24 mouse cellular contexts compared by ENCODE assay signal in the genomic region with DNA sequence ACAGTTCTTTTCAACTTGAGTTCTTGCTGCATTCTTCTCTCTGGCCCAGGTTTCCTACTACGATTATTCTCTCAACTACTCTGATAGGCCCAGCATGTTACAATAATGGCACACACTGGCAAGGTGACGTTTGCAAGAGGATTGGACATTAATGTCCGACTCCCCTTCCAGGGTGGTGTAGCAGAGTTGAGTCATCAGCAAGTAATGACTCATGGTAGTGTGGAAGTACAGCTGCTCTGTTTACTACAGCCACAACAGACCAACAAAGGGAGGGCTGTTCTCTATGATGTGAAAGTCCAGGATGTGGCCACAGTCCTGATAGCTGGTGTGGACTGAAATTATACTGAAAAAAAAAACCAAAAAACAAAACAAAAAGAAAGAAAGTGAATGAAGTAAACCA. TPM values are rescaled to one million over a fixed set of nuclear protein-coding genes. Genes with fewer than 3 reads are reported as not detected.
DNase-seq lines count a peak whose midpoint lies in the region; ATAC-seq and TF ChIP-seq lines count a peak whose summit lies in the region.
"Had no signal": no experiment of that assay in that cellular context is flagged by ENCODE, and none has a peak within 500 bp of the region (broad histone marks: within the 10 kb centered on the region; RNA-seq: fewer than 3 reads in every experiment).

No protein-coding gene starts in this region.

- no peaks in the 10 kb centered on the region for H3K4me1 ChIP-seq in lung, postnatal 0 days (ENCODE audit: insufficient read depth, low read depth, low read length)
- H3K4me1 ChIP-seq in cortical plate, adult 2 months (ENCODE audit: control insufficient read depth, insufficient read depth, low read length): no peaks in the 10 kb centered on the region
- H3K4me1 ChIP-seq in kidney, embryonic 14.5 days (ENCODE audit: control insufficient read depth, insufficient read depth, low read length): no peaks in the 10 kb centered on the region
- no peaks in the 10 kb centered on the region for H3K4me1 ChIP-seq in heart, embryonic 12.5 days (replicated peaks)
- H3K4me1 ChIP-seq: embryonic facial prominence, embryonic 12.5 days; limb, embryonic 13.5 days; liver, embryonic 13.5 days; lung, embryonic 15.5 days; midbrain, embryonic 12.5 days had no signal

- no peak overlapping the region for H3K27ac ChIP-seq in lung, postnatal 0 days (ENCODE audit: low read length)
- peak overlapping the region; percentile 40 for H3K27ac ChIP-seq in cortical plate, adult 2 months (ENCODE audit: insufficient read depth, low read length)
- H3K27ac ChIP-seq in kidney, embryonic 14.5 days (ENCODE audit: low read depth, low read length): no peak overlapping the region
- no peak overlapping the region for H3K27ac ChIP-seq in heart, embryonic 12.5 days (ENCODE audit: poor library complexity, severe bottlenecking)
- H3K27ac ChIP-seq: embryonic facial prominence, embryonic 12.5 days; heart, adult 2 months; limb, embryonic 13.5 days; liver, embryonic 13.5 days; lung, embryonic 15.5 days; macrophage; midbrain, embryonic 12.5 days had no signal

- H3K36me3 ChIP-seq in lung, postnatal 0 days (ENCODE audit: insufficient read depth, low read length): peaks cover 16% of the 10 kb centered on the region
- H3K36me3 ChIP-seq in kidney, embryonic 14.5 days (ENCODE audit: control insufficient read depth, insufficient read depth, low read length): peaks cover 17% of the 10 kb centered on the region
- peaks cover 39% of the 10 kb centered on the region for H3K36me3 ChIP-seq in heart, embryonic 12.5 days

- H3K4me2 ChIP-seq in lung, postnatal 0 days (replicated peaks; ENCODE audit: low read depth, low read length): no peak overlapping the region
- no peak overlapping the region for H3K4me2 ChIP-seq in kidney, embryonic 14.5 days (replicated peaks; ENCODE audit: low read depth, low read length)
- no peak overlapping the region for H3K4me2 ChIP-seq in heart, embryonic 12.5 days
- H3K4me2 ChIP-seq: embryonic facial prominence, embryonic 12.5 days; limb, embryonic 13.5 days; liver, embryonic 13.5 days; lung, embryonic 15.5 days; midbrain, embryonic 12.5 days had no signal

- WGBS in lung, postnatal 0 days: 79% methylated on average over 3 of the region's 3 CpGs
- 87% methylated on average over 3 of the region's 3 CpGs for WGBS in kidney, embryonic 14.5 days
- WGBS in heart, embryonic 12.5 days: 75% methylated on average over 3 of the region's 3 CpGs

- ATAC-seq in lung, postnatal 0 days: peak; percentile 33; the same call in 1 of the 2 replicates
- no peak for ATAC-seq in kidney, embryonic 14.5 days (ENCODE audit: low FRiP score, low TSS enrichment)
- no peak for ATAC-seq in heart, embryonic 12.5 days (ENCODE audit: insufficient number of reproducible peaks, low FRiP score)
- ATAC-seq: activated CD4-positive, CD25-positive, alpha-beta regulatory T cell, adult 4 months; forebrain, embryonic 14.5 days had no signal

- H3K4me3 ChIP-seq in lung, postnatal 0 days (ENCODE audit: low read depth, low read length): no peak overlapping the region
- H3K4me3 ChIP-seq in cortical plate, adult 2 months (ENCODE audit: insufficient read depth, low read length): no peak overlapping the region
- H3K4me3 ChIP-seq in kidney, embryonic 14.5 days (ENCODE audit: low read length): no peak overlapping the region
- no peak overlapping the region for H3K4me3 ChIP-seq in heart, embryonic 12.5 days
- H3K4me3 ChIP-seq: embryonic facial prominence, embryonic 12.5 days; erythroblast, embryonic 14.5 days; heart, adult 2 months; limb, embryonic 13.5 days; liver, embryonic 13.5 days; lung, embryonic 15.5 days; midbrain, embryonic 12.5 days had no signal

- TF ChIP-seq EP300 in lung, postnatal 0 days (IDR thresholded peaks at IDR 0.05): no peak

- no peak overlapping the region for H3K9ac ChIP-seq in lung, postnatal 0 days (replicated peaks; ENCODE audit: low read depth)
- no peak overlapping the region for H3K9ac ChIP-seq in kidney, embryonic 14.5 days (ENCODE audit: low read depth, low read length)
- no peak overlapping the region for H3K9ac ChIP-seq in heart, embryonic 12.5 days
- H3K9ac ChIP-seq: embryonic facial prominence, embryonic 12.5 days; limb, embryonic 13.5 days; liver, embryonic 13.5 days; lung, embryonic 15.5 days; midbrain, embryonic 12.5 days had no signal

- H3K27me3 ChIP-seq in lung, postnatal 0 days (replicated peaks; ENCODE audit: insufficient read depth, low read length): no peaks in the 10 kb centered on the region
- no peaks in the 10 kb centered on the region for H3K27me3 ChIP-seq in kidney, embryonic 14.5 days (ENCODE audit: control insufficient read depth, insufficient read depth, low read length)
- no peaks in the 10 kb centered on the region for H3K27me3 ChIP-seq in heart, embryonic 12.5 days (replicated peaks)
- H3K27me3 ChIP-seq: embryonic facial prominence, embryonic 12.5 days; limb, embryonic 13.5 days; liver, embryonic 13.5 days; lung, embryonic 15.5 days; midbrain, embryonic 12.5 days had no signal

- DNase-seq in adrenal gland, adult 2 months: peak; percentile 20
- DNase-seq in adrenal gland, postnatal 14 days: no peak
- peak; percentile 31 for DNase-seq in lung, postnatal 0 days (ENCODE audit: low spot score)
- no peak for DNase-seq in lung, adult 18-20 months
- no peak for DNase-seq in neural tube, embryonic 10.5 days (ENCODE audit: extremely low spot score, low spot score)
- DNase-seq: cerebellum, adult 9-11 months; gastrocnemius, postnatal 14 days; heart, adult 2 months; kidney, adult 8-10 months; kidney, postnatal 25 days; layer of hippocampus, adult 9-11 months; liver, embryonic 13.5 days had no signal

- no peak for TF ChIP-seq CTCF in lung, postnatal 0 days (IDR thresholded peaks at IDR 0.05)
- TF ChIP-seq CTCF in cortical plate, adult 2 months (IDR thresholded peaks at IDR 0.05; ENCODE audit: extremely low read depth, insufficient read depth, low read length): no peak

- no peaks in the 10 kb centered on the region for H3K9me3 ChIP-seq in lung, postnatal 0 days (ENCODE audit: low read length)
- H3K9me3 ChIP-seq in kidney, embryonic 14.5 days (ENCODE audit: control insufficient read depth, low read length): no peaks in the 10 kb centered on the region
- H3K9me3 ChIP-seq in heart, embryonic 12.5 days (replicated peaks): 0 out of 2 replicates have a peak, but pooled peaks cover 2% of the 10 kb centered on the region
- H3K9me3 ChIP-seq: embryonic facial prominence, embryonic 12.5 days; liver, embryonic 13.5 days; lung, embryonic 15.5 days; midbrain, embryonic 12.5 days had no signal

- TF ChIP-seq POLR2A in cortical plate, adult 2 months (IDR thresholded peaks at IDR 0.05; ENCODE audit: extremely low read depth, insufficient read depth, low read length): no peak

RNA-seq across cellular contexts. Expression of gene Efl1, which starts 16.2 kb away (rescaled TPM):
- total RNA-seq in adrenal gland, adult 2 months (2021): 10 to 100 TPM; 16.4 to 19.9 TPM
- 0.79 and 1.2 TPM in 2 replicates for polyA plus RNA-seq in adrenal gland, adult 2 months (2012; rRNA removed)
- total RNA-seq in adrenal gland, postnatal 14 days (2021): 16.7 and 21.8 TPM in 2 replicates
- 13.9 and 14.3 TPM in 2 replicates for polyA plus RNA-seq in lung, postnatal 0 days (2015; fragmentation: Nextera tagmentation; extraction: Ambion mirVana)
- 7.9 and 8.9 TPM in 2 replicates for polyA plus RNA-seq in cortical plate, adult 2 months (2012; rRNA removed)
- polyA plus RNA-seq in kidney, embryonic 14.5 days (2014; fragmentation: Nextera tagmentation; extraction: Ambion mirVana): 13.7 and 27.0 TPM in 2 replicates
- 15.7 and 16.6 TPM in 2 replicates for polyA plus RNA-seq in heart, embryonic 12.5 days (2016; fragmentation: Nextera tagmentation; extraction: Ambion mirVana)

RNA-seq across cellular contexts. Expression of gene Saxo2, which starts 16.3 kb away (rescaled TPM):
- total RNA-seq in adrenal gland, adult 2 months (2021): 1 to 10 TPM; 1.1 to 3.0 TPM
- polyA plus RNA-seq in adrenal gland, adult 2 months (2012; rRNA removed): 0.87 and 2.2 TPM in 2 replicates
- total RNA-seq in adrenal gland, postnatal 14 days (2021): 1.7 and 2.9 TPM in 2 replicates
- polyA plus RNA-seq in lung, postnatal 0 days (2015; fragmentation: Nextera tagmentation; extraction: Ambion mirVana): 15.1 and 17.3 TPM in 2 replicates
- 11.8 and 14.3 TPM in 2 replicates for polyA plus RNA-seq in cortical plate, adult 2 months (2012; rRNA removed)
- 5.5 and 8.6 TPM in 2 replicates for polyA plus RNA-seq in kidney, embryonic 14.5 days (2014; fragmentation: Nextera tagmentation; extraction: Ambion mirVana)
- 5.7 and 5.8 TPM in 2 replicates for polyA plus RNA-seq in heart, embryonic 12.5 days (2016; fragmentation: Nextera tagmentation; extraction: Ambion mirVana)
- total RNA-seq: neutrophil, adult 5-6 weeks had no signal
- polyA plus RNA-seq: activated CD4-positive, CD25-positive, alpha-beta regulatory T cell, adult 4 months; erythroblast, embryonic 14.5 days had no signal

Comparison
In these comparisons a context has a peak if more than half of its experiments do, and no peak if none do; other contexts are left out.
1. DNase-seq: peak in adrenal gland, adult 2 months (single experiment) and lung, postnatal 0 days (single experiment); none in adrenal gland, postnatal 14 days (single experiment), lung, adult 18-20 months (0 of 2) and neural tube, embryonic 10.5 days (single experiment).